Mouse (Mus musculus): ENCODE data around the gene Henmt1. TPM values are rescaled to one million over a fixed set of nuclear protein-coding genes. Genes with fewer than 3 reads are reported as not detected.
A peak's percentile ranks its signal among the peaks of the same experiment; 100 is the strongest.

Henmt1 gene
- polyA plus RNA-seq, 1 experiment = 1.5 TPM

DNA sequence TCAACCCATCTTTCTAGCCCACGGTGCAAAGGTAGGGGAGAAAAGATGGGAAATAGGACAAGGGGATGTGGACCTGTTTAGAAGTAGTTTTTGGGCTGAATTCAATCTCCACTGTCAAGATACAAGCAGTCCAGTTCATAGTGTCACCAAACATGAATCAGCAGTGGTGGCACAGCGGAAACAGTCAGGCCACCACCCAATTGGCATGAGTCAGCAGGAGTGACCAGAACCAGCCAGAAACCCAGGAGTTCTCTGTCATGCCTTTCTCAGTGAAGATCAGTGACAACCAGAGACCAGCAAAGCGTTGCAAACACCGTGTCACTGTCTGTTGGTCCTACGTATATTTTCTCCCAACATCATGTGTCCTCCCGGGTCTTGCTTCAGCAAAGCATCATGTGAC, 6.1 kb upstream of the Henmt1 start:
- Histone ChIP-seq H3K4me1 (replicated peaks; ENCODE audit: control insufficient read depth, insufficient read depth, low read length) (no peaks in the 10 kb centered on the region), H3K4me3 (ENCODE audit: control insufficient read depth, insufficient read depth, low read length) (no peak overlapping the region), H3K27ac (ENCODE audit: control insufficient read depth, insufficient read depth, low read length) (no peak overlapping the region), H3K27me3 (ENCODE audit: control insufficient read depth, insufficient read depth, low read length) (no peaks in the 10 kb centered on the region), H3K36me3 (ENCODE audit: control insufficient read depth, insufficient read depth, low read length) (no peaks in the 10 kb centered on the region)
- WGBS = 94% methylated on average over 6 of the region's 6 CpGs
- no peak for DNase-seq
- TF ChIP-seq POLR2A (IDR thresholded peaks at IDR 0.05; ENCODE audit: control insufficient read depth, extremely low read depth, insufficient read depth, low read length, poor library complexity) (no peak), CTCF (IDR thresholded peaks at IDR 0.05; ENCODE audit: borderline replicate concordance, control insufficient read depth, extremely low read depth, insufficient read depth, low read length, poor library complexity) (no peak)

DNA sequence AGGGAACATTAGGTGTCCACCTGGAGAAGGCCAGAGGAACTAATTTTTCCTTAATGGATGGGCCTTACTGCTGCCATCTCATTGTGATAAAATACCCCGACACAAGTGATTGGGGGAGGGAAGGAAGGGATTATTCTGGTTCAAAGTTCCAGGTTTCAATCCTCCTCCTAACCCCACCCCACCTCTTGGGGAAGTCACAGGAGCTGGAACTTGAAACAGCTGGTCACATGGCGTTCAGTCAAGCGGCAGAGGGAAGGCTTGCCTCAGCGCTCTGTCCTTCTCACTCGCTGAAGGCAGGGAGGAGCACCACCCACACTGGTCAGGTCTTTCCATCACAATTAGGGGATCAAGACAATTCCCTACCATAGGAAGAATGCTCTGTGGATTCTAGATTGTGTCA, 982 bp upstream of the Henmt1 start:
- TF ChIP-seq CTCF (IDR thresholded peaks at IDR 0.05; ENCODE audit: borderline replicate concordance, control insufficient read depth, extremely low read depth, insufficient read depth, low read length, poor library complexity) (no peak), POLR2A (IDR thresholded peaks at IDR 0.05; ENCODE audit: control insufficient read depth, extremely low read depth, insufficient read depth, low read length, poor library complexity) (no peak)
- DNase-seq = no peak
- Histone ChIP-seq H3K27ac (ENCODE audit: control insufficient read depth, insufficient read depth, low read length) (no peak overlapping the region), H3K36me3 (ENCODE audit: control insufficient read depth, insufficient read depth, low read length) (no peaks in the 10 kb centered on the region), H3K27me3 (ENCODE audit: control insufficient read depth, insufficient read depth, low read length) (no peaks in the 10 kb centered on the region), H3K4me1 (replicated peaks; ENCODE audit: control insufficient read depth, insufficient read depth, low read length) (peaks cover 7% of the 10 kb centered on the region; the same call in 1 of the 2 replicates), H3K4me3 (ENCODE audit: control insufficient read depth, insufficient read depth, low read length) (no peak overlapping the region)
- WGBS = 89% methylated on average over 5 of the region's 5 CpGs

DNA sequence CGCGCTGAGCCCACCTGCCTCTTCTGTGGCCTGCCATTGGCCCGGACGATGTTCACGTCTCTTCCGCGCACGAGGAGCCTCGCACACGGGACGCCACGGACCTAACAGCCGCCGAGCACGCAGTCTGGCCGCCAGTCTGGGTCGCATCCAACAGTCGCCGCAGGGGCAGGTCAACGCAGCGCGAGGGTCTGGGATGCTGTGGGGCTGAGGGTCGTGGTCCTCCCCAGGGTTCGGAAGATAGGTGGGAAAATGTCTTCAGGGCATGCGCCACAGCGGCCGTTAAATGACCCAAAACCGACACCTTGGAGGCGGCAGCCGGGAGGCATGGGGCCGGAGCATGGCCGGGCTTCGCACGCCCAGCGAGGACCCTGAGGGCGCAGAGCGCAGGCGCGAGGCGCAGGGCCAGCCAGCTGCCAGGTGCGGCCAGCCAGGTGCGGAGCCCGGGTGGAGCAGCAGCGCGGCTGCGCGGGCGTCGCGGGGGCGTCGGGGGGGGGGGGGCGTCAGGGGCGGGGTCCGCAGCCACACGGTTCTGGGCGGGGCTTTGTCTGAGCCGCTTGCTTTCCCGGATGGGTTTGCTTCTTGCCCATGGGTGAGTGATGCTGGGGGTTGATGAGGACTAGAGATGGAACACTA, 444 bp downstream of the Henmt1 start, which contains the start of gene Gm9857:
Gene Gm9857, minus strand, starts transcription at position 445 of the 633 bp plus-strand sequence.
- H3K27me3 ChIP-seq (ENCODE audit: control insufficient read depth, insufficient read depth, low read length) = no peaks in the 10 kb centered on the region
- 72% methylated on average over 59 of the region's 59 CpGs for WGBS
- H3K36me3 ChIP-seq (ENCODE audit: control insufficient read depth, insufficient read depth, low read length) = no peaks in the 10 kb centered on the region
- H3K4me3 ChIP-seq (ENCODE audit: control insufficient read depth, insufficient read depth, low read length) = peak within 1 kb of the TSS; percentile 36
- TF ChIP-seq POLR2A (IDR thresholded peaks at IDR 0.05; ENCODE audit: control insufficient read depth, extremely low read depth, insufficient read depth, low read length, poor library complexity) = no peak
- no peak for TF ChIP-seq CTCF (IDR thresholded peaks at IDR 0.05; ENCODE audit: borderline replicate concordance, control insufficient read depth, extremely low read depth, insufficient read depth, low read length, poor library complexity)
- peak; percentile 38 for DNase-seq
- no peak within 1 kb of the TSS for H3K27ac ChIP-seq (ENCODE audit: control insufficient read depth, insufficient read depth, low read length)
- peaks cover 7% of the 10 kb centered on the region; the same call in 1 of the 2 replicates for H3K4me1 ChIP-seq (replicated peaks; ENCODE audit: control insufficient read depth, insufficient read depth, low read length)

DNA sequence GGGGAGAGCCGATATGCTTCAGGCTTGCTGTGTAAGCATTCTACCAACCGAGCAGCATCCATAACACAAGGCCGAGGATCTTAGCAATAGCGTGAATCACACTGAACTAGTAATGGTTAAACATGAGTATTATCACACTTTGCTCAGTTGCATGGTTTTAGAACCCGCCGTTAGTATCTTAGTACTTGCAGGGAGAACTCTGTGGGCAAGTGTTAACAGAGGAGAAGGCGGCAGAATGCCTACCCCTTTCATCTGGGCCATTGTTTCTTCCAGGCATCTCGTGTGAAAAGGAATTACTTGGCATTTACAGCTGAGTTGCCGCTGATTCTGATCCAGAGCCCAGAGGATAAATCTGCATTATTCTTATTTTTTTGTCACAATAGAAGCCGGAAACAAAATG, 1.3 kb downstream of the Henmt1 start:
- Histone ChIP-seq H3K4me1 (replicated peaks; ENCODE audit: control insufficient read depth, insufficient read depth, low read length) (peaks cover 7% of the 10 kb centered on the region; the same call in 1 of the 2 replicates), H3K4me3 (ENCODE audit: control insufficient read depth, insufficient read depth, low read length) (no peak overlapping the region), H3K27me3 (ENCODE audit: control insufficient read depth, insufficient read depth, low read length) (no peaks in the 10 kb centered on the region), H3K36me3 (ENCODE audit: control insufficient read depth, insufficient read depth, low read length) (no peaks in the 10 kb centered on the region), H3K27ac (ENCODE audit: control insufficient read depth, insufficient read depth, low read length) (no peak overlapping the region)
- WGBS = 96% methylated on average over 10 of the region's 10 CpGs
- no peak for DNase-seq
- TF ChIP-seq POLR2A (IDR thresholded peaks at IDR 0.05; ENCODE audit: control insufficient read depth, extremely low read depth, insufficient read depth, low read length, poor library complexity) = no peak
- no peak for TF ChIP-seq CTCF (IDR thresholded peaks at IDR 0.05; ENCODE audit: borderline replicate concordance, control insufficient read depth, extremely low read depth, insufficient read depth, low read length, poor library complexity)

DNA sequence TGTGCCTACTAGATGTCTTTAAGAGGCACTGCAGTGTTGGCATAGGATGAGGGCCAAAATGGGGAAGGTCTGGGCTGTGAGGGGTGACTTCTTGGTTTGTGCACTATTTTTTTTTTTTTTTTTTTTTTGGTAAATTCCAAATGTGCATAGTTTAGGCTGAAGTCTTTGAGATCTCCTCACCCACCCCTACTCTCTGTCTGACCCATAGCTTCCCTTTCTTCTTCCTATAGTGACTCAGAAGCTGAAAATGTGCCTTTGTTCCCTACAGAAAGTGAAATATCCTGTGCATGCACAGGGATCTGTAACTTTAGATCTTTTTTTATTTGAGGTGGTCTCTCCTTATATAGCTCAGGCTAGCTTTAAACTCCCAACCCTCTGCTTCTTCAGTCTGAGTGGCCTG, 18.3 kb downstream of the Henmt1 start:
- DNase-seq = no peak
- Histone ChIP-seq H3K27me3 (ENCODE audit: control insufficient read depth, insufficient read depth, low read length) (no peaks in the 10 kb centered on the region), H3K4me3 (ENCODE audit: control insufficient read depth, insufficient read depth, low read length) (no peak overlapping the region), H3K36me3 (ENCODE audit: control insufficient read depth, insufficient read depth, low read length) (no peaks in the 10 kb centered on the region), H3K27ac (ENCODE audit: control insufficient read depth, insufficient read depth, low read length) (no peak overlapping the region), H3K4me1 (replicated peaks; ENCODE audit: control insufficient read depth, insufficient read depth, low read length) (peaks cover 18% of the 10 kb centered on the region)
- TF ChIP-seq CTCF (IDR thresholded peaks at IDR 0.05; ENCODE audit: borderline replicate concordance, control insufficient read depth, extremely low read depth, insufficient read depth, low read length, poor library complexity) (no peak), POLR2A (IDR thresholded peaks at IDR 0.05; ENCODE audit: control insufficient read depth, extremely low read depth, insufficient read depth, low read length, poor library complexity) (no peak)

DNA sequence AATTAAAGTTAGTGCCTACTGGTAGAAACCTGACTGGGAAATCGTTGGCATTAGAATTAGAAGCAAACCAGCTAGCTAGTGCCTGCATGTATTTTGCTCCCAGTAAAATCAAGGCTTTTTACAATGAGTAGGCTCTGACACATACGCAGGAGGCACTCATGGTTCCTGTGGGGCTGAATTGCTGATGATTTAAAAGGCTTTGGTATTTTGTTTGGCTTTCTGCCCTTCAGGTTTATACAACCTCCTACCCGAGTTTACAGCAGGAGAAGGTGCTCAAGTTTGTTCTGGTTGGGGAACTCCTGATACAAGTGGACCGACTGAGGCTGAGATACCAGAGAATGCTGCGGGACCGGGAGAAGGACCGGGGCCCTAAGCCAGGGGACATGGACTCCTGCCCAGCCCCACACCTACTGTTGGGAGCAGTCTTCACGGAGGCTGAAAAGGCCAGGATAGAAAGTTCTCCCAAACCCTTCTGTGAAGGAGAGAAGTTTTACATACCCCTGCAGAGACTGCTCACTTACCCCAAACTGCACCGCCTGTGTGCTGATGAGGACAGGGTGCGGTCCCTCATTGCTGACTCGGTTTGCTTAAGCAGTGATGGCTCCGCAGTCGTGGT, 20.1 kb downstream of the Henmt1 start:
- TF ChIP-seq CTCF (IDR thresholded peaks at IDR 0.05; ENCODE audit: borderline replicate concordance, control insufficient read depth, extremely low read depth, insufficient read depth, low read length, poor library complexity) (no peak), POLR2A (IDR thresholded peaks at IDR 0.05; ENCODE audit: control insufficient read depth, extremely low read depth, insufficient read depth, low read length, poor library complexity) (no peak)

More for the DNA sequence above, 20.1 kb downstream of the Henmt1 start:
- Histone ChIP-seq H3K27me3 (ENCODE audit: control insufficient read depth, insufficient read depth, low read length) (no peaks in the 10 kb centered on the region), H3K36me3 (ENCODE audit: control insufficient read depth, insufficient read depth, low read length) (no peaks in the 10 kb centered on the region), H3K4me1 (replicated peaks; ENCODE audit: control insufficient read depth, insufficient read depth, low read length) (peaks cover 26% of the 10 kb centered on the region), H3K4me3 (ENCODE audit: control insufficient read depth, insufficient read depth, low read length) (no peak overlapping the region), H3K27ac (ENCODE audit: control insufficient read depth, insufficient read depth, low read length) (no peak overlapping the region)
- no peak for DNase-seq
- 91% methylated on average over 13 of the region's 13 CpGs for WGBS
